Mouse (Mus musculus) ovary, postnatal 10 days (tissue): Measurements from ENCODE around the gene Fam219b.

ENCODE experiments used
- DNase-seq: peaks from one replicate; pipeline ENCODE4 v3.0.0; 2022; ENCODE audit warnings: low spot score

The Fam219b gene

GRCm38 (mm10) chr9:57525516-57525915, 11.8 kb upstream of the Fam219b start:
- DNase-seq: no peak

GRCm38 (mm10) chr9:57526435-57526834, 10.9 kb upstream of the Fam219b start:
- DNase-seq: no peak

- no peak for DNase-seq
Observed at GRCm38 (mm10) chr9:57531946-57532345, 5.4 kb upstream of the Fam219b start.

GRCm38 (mm10) chr9:57536362-57536761, 966 bp upstream of the Fam219b start:
- DNase-seq: no peak

- no peak for DNase-seq
Observed at GRCm38 (mm10) chr9:57537728-57538181, 427 bp downstream of the Fam219b start.

GRCm38 (mm10) chr9:57539550-57539949, 2.2 kb downstream of the Fam219b start:
- DNase-seq: no peak

GRCm38 (mm10) chr9:57541312-57541711, 4.0 kb downstream of the Fam219b start:
- no peak for DNase-seq

GRCm38 (mm10) chr9:57543951-57544350, 6.6 kb downstream of the Fam219b start:
- DNase-seq: no peak

GRCm38 (mm10) chr9:57547287-57547686, 10.0 kb downstream of the Fam219b start:
- no peak for DNase-seq

- DNase-seq: no peak
Observed at GRCm38 (mm10) chr9:57547869-57548268, 10.5 kb downstream of the Fam219b start.

- no peak for DNase-seq
Observed at GRCm38 (mm10) chr9:57549186-57549585, 11.9 kb downstream of the Fam219b start.

GRCm38 (mm10) chr9:57550126-57550862, 13.0 kb downstream of the Fam219b start:
- DNase-seq: no peak

- peak; percentile 40 for DNase-seq
Observed at GRCm38 (mm10) chr9:57552139-57552887, 15.0 kb downstream of the Fam219b start, which contains the start of gene Mpi. Mpi (minus strand) TSS chr9:57552763.

GRCm38 (mm10) chr9:57553119-57553518, 15.8 kb downstream of the Fam219b start:
- DNase-seq: no peak

- no peak for DNase-seq
Observed at GRCm38 (mm10) chr9:57554753-57555152, 17.4 kb downstream of the Fam219b start.

- no peak for DNase-seq
Observed at GRCm38 (mm10) chr9:57557215-57557614, 19.9 kb downstream of the Fam219b start.

GRCm38 (mm10) chr9:57558625-57559024, 21.3 kb downstream of the Fam219b start:
- DNase-seq: no peak

- DNase-seq: no peak
Observed at GRCm38 (mm10) chr9:57559568-57559967, 22.2 kb downstream of the Fam219b start.

- no peak for DNase-seq
Observed at GRCm38 (mm10) chr9:57560263-57560662, 22.9 kb downstream of the Fam219b start.

GRCm38 (mm10) chr9:57560861-57561710, 23.8 kb downstream of the Fam219b start, which contains the start of gene Scamp2:
Scamp2 (plus strand) TSS chr9:57560943.
- peak; percentile 85 for DNase-seq

- no peak for DNase-seq
Observed at GRCm38 (mm10) chr9:57561711-57562099, 24.4 kb downstream of the Fam219b start.

- no peak for DNase-seq
Observed at GRCm38 (mm10) chr9:57562896-57563372, 25.6 kb downstream of the Fam219b start.
